ENCODE assay signal across 31 mouse cellular contexts in the genomic region with DNA sequence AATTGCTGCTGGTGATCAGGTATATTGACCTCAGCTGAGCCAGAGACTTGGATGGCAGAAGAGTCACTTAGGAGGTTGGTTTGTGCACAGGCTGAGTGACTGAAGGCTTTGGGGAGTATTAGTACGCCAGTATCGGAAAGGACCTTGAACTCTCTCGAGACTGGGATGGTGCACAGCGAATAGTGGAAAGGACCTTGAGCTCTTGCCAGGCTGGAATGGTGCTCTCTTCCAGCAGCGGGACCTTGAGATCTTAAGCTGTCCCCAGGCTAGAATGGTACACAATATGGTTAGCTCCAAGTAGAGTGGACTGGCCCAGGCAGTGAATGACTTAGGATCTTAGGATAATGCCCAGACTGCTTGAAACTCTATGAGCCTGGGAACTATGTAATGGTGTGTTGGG. TPM values are rescaled to one million over a fixed set of nuclear protein-coding genes. Genes with fewer than 3 reads are reported as not detected.
"Had no signal": no experiment of that assay in that cellular context is flagged by ENCODE, and none has a peak within 500 bp of the region (broad histone marks: within the 10 kb centered on the region; RNA-seq: fewer than 3 reads in every experiment).

No protein-coding gene starts in this region.

- H3K4me1 ChIP-seq: limb, embryonic 12.5 days; limb, embryonic 15.5 days; midbrain, embryonic 12.5 days; midbrain, embryonic 15.5 days; neural tube, embryonic 12.5 days; neural tube, embryonic 15.5 days; stomach, embryonic 15.5 days had no signal

- H3K4me2 ChIP-seq: limb, embryonic 12.5 days; limb, embryonic 15.5 days; liver, embryonic 11.5 days; lung, embryonic 14.5 days; midbrain, embryonic 12.5 days; midbrain, embryonic 15.5 days; neural tube, embryonic 12.5 days; neural tube, embryonic 15.5 days; stomach, embryonic 15.5 days had no signal

- H3K27me3 ChIP-seq: limb, embryonic 12.5 days; limb, embryonic 15.5 days; midbrain, embryonic 12.5 days; midbrain, embryonic 15.5 days; neural tube, embryonic 12.5 days; neural tube, embryonic 15.5 days; stomach, embryonic 15.5 days had no signal

- H3K27ac ChIP-seq: kidney, postnatal 0 days; layer of hippocampus, adult 2 months; left cerebral cortex, adult 2 months; limb, embryonic 12.5 days; limb, embryonic 15.5 days; liver, embryonic 14.5 days; macrophage; midbrain, embryonic 12.5 days; midbrain, embryonic 15.5 days; neural tube, embryonic 12.5 days; neural tube, embryonic 15.5 days; stomach, embryonic 15.5 days had no signal

- H3K9ac ChIP-seq: limb, embryonic 12.5 days; limb, embryonic 15.5 days; liver, embryonic 14.5 days; liver, postnatal 0 days; lung, embryonic 14.5 days; midbrain, embryonic 12.5 days; midbrain, embryonic 15.5 days; neural tube, embryonic 12.5 days; neural tube, embryonic 15.5 days; stomach, embryonic 15.5 days had no signal

- H3K4me3 ChIP-seq: layer of hippocampus, adult 2 months; left cerebral cortex, adult 2 months; limb, embryonic 12.5 days; limb, embryonic 15.5 days; midbrain, embryonic 12.5 days; midbrain, embryonic 15.5 days; neural tube, embryonic 12.5 days; neural tube, embryonic 15.5 days; stomach, embryonic 15.5 days had no signal

- ATAC-seq: liver, postnatal 0 days; lung, postnatal 0 days; midbrain, embryonic 15.5 days had no signal

- H3K36me3 ChIP-seq: limb, embryonic 12.5 days; limb, embryonic 15.5 days; midbrain, embryonic 12.5 days; midbrain, embryonic 15.5 days; neural tube, embryonic 12.5 days; neural tube, embryonic 15.5 days; stomach, embryonic 15.5 days had no signal

- H3K9me3 ChIP-seq: limb, embryonic 12.5 days; limb, embryonic 15.5 days; midbrain, embryonic 12.5 days; midbrain, embryonic 15.5 days; neural tube, embryonic 12.5 days; neural tube, embryonic 15.5 days; stomach, embryonic 15.5 days had no signal

- DNase-seq: kidney, adult 18-20 months; kidney, adult 9 months; kidney, postnatal 25 days; layer of hippocampus, postnatal 36 days; left cerebral cortex, postnatal 4 days; liver, postnatal 0 days; lung, embryonic 14.5 days; retina, postnatal 1 day; right cerebral cortex, postnatal 25 days; spleen, adult 18-20 months; thymus, adult 2 months; thymus, postnatal 14 days; thymus, postnatal 4 days had no signal

RNA-seq across cellular contexts. Expression of a gene that starts 3.2 kb away (rescaled TPM):
- total RNA-seq: layer of hippocampus, adult 2 months; layer of hippocampus, postnatal 10 days; layer of hippocampus, postnatal 36 days; left cerebral cortex, adult 2 months; left cerebral cortex, postnatal 14 days; left cerebral cortex, postnatal 4 days; megakaryocyte, adult 5-6 weeks had no signal
- polyA plus RNA-seq: kidney, postnatal 0 days; large intestine, adult 2 months; limb, embryonic 12.5 days; limb, embryonic 15.5 days; liver, embryonic 11.5 days; liver, embryonic 14.5 days; liver, postnatal 0 days; lung, embryonic 14.5 days; lung, postnatal 0 days; macrophage; midbrain, embryonic 12.5 days; midbrain, embryonic 15.5 days; neural tube, embryonic 12.5 days; neural tube, embryonic 15.5 days; stomach, embryonic 15.5 days; thymus, adult 2 months had no signal

RNA-seq across cellular contexts. Expression of a gene that starts 21.1 kb away (rescaled TPM):
- total RNA-seq: layer of hippocampus, adult 2 months; layer of hippocampus, postnatal 10 days; layer of hippocampus, postnatal 36 days; left cerebral cortex, adult 2 months; left cerebral cortex, postnatal 14 days; left cerebral cortex, postnatal 4 days; megakaryocyte, adult 5-6 weeks had no signal
- polyA plus RNA-seq: kidney, postnatal 0 days; large intestine, adult 2 months; limb, embryonic 12.5 days; limb, embryonic 15.5 days; liver, embryonic 11.5 days; liver, embryonic 14.5 days; liver, postnatal 0 days; lung, embryonic 14.5 days; lung, postnatal 0 days; macrophage; midbrain, embryonic 12.5 days; midbrain, embryonic 15.5 days; neural tube, embryonic 12.5 days; neural tube, embryonic 15.5 days; stomach, embryonic 15.5 days; thymus, adult 2 months had no signal

RNA-seq across cellular contexts. Expression of a gene that starts 26.6 kb away (rescaled TPM):
- total RNA-seq: layer of hippocampus, adult 2 months; layer of hippocampus, postnatal 10 days; layer of hippocampus, postnatal 36 days; left cerebral cortex, adult 2 months; left cerebral cortex, postnatal 14 days; left cerebral cortex, postnatal 4 days; megakaryocyte, adult 5-6 weeks had no signal
- polyA plus RNA-seq: kidney, postnatal 0 days; large intestine, adult 2 months; limb, embryonic 12.5 days; limb, embryonic 15.5 days; liver, embryonic 11.5 days; liver, embryonic 14.5 days; liver, postnatal 0 days; lung, embryonic 14.5 days; lung, postnatal 0 days; macrophage; midbrain, embryonic 12.5 days; midbrain, embryonic 15.5 days; neural tube, embryonic 12.5 days; neural tube, embryonic 15.5 days; stomach, embryonic 15.5 days; thymus, adult 2 months had no signal

RNA-seq across cellular contexts. Expression of a gene that starts 45.3 kb away (rescaled TPM):
- total RNA-seq: layer of hippocampus, adult 2 months; layer of hippocampus, postnatal 10 days; layer of hippocampus, postnatal 36 days; left cerebral cortex, adult 2 months; left cerebral cortex, postnatal 14 days; left cerebral cortex, postnatal 4 days; megakaryocyte, adult 5-6 weeks had no signal
- polyA plus RNA-seq: kidney, postnatal 0 days; large intestine, adult 2 months; limb, embryonic 12.5 days; limb, embryonic 15.5 days; liver, embryonic 11.5 days; liver, embryonic 14.5 days; liver, postnatal 0 days; lung, embryonic 14.5 days; lung, postnatal 0 days; macrophage; midbrain, embryonic 12.5 days; midbrain, embryonic 15.5 days; neural tube, embryonic 12.5 days; neural tube, embryonic 15.5 days; stomach, embryonic 15.5 days; thymus, adult 2 months had no signal
